Mouse (Mus musculus) liver, postnatal 0 days (tissue): ENCODE results near the gene Adcy7.
A peak's percentile ranks its signal among the peaks of the same experiment; 100 is the strongest.

ENCODE experiments used
- CTCF ChIP-seq: sonication (generic); IDR thresholded peaks from 2 replicates; pipeline ENCODE4 v1.5.1; 2016; ENCODE audit warnings: antibody characterized with exemption, low read depth
- EP300 ChIP-seq: IDR thresholded peaks from 2 replicates; pipeline ENCODE4 v1.6.1; 2016; ENCODE audit warnings: antibody characterized with exemption, low read depth, mild to moderate bottlenecking

GRCm38 (mm10) chr8:88244298-88244697 lies 27.9 kb upstream of the Adcy7 start:
- TF ChIP-seq CTCF (peak; percentile 94), EP300 (no peak)
